Mouse (Mus musculus) urinary bladder, adult 2 months (tissue): ENCODE measurements around the gene Ntrk3. TPM values are rescaled to one million over a fixed set of nuclear protein-coding genes. Genes with fewer than 3 reads are reported as not detected.

ENCODE experiments used
- DNase-seq: peaks from one replicate; pipeline ENCODE4 v3.0.0; 2022; ENCODE audit warnings: low spot score
- polyA plus RNA-seq: library from polyadenylated mRNA; depleted of rRNA; stranded (reverse); fragments of >200 nt; gene quantifications from 2 replicates; pipeline ENCODE4 v1.2.3, GENCODE M21; 2012

Gene Ntrk3
- polyA plus RNA-seq, 1 experiment = 2.4 TPM

- no peak for DNase-seq
These were observed 158.2 kb downstream of the Ntrk3 start for GRCm38 (mm10) chr7:78579461-78580234.

GRCm38 (mm10) chr7:78578461-78579359 lies 159.1 kb downstream of the Ntrk3 start:
- no peak for DNase-seq

GRCm38 (mm10) chr7:78578111-78578460 lies 159.7 kb downstream of the Ntrk3 start:
- DNase-seq = no peak

GRCm38 (mm10) chr7:78577462-78578110 lies 160.2 kb downstream of the Ntrk3 start:
- no peak for DNase-seq

- DNase-seq = peak; percentile 37
These were observed 160.9 kb downstream of the Ntrk3 start for GRCm38 (mm10) chr7:78576706-78577461.

GRCm38 (mm10) chr7:78576169-78576568 lies 161.6 kb downstream of the Ntrk3 start:
- DNase-seq = no peak

- DNase-seq = no peak
These were observed 162.3 kb downstream of the Ntrk3 start for GRCm38 (mm10) chr7:78575556-78575955.

GRCm38 (mm10) chr7:78571196-78571595 lies 166.6 kb downstream of the Ntrk3 start:
- DNase-seq = no peak

GRCm38 (mm10) chr7:78569255-78569618 lies 168.6 kb downstream of the Ntrk3 start:
- DNase-seq = no peak

- DNase-seq = peak; percentile 43
These were observed 169.2 kb downstream of the Ntrk3 start for GRCm38 (mm10) chr7:78568411-78569254.

GRCm38 (mm10) chr7:78566617-78567016 lies 171.2 kb downstream of the Ntrk3 start:
- no peak for DNase-seq

- DNase-seq = no peak
These were observed 172.4 kb downstream of the Ntrk3 start for GRCm38 (mm10) chr7:78565386-78565785.

GRCm38 (mm10) chr7:78558503-78558902 lies 179.3 kb downstream of the Ntrk3 start:
- no peak for DNase-seq

GRCm38 (mm10) chr7:78555532-78555931 lies 182.3 kb downstream of the Ntrk3 start:
- DNase-seq = no peak

GRCm38 (mm10) chr7:78549461-78549860 lies 188.4 kb downstream of the Ntrk3 start:
- no peak for DNase-seq

- DNase-seq = no peak
These were observed 189.1 kb downstream of the Ntrk3 start for GRCm38 (mm10) chr7:78548721-78549120.

- DNase-seq = no peak
These were observed 191.3 kb downstream of the Ntrk3 start for GRCm38 (mm10) chr7:78546551-78546950.

GRCm38 (mm10) chr7:78542468-78542867 lies 195.3 kb downstream of the Ntrk3 start:
- no peak for DNase-seq

- DNase-seq = no peak
These were observed 207.5 kb downstream of the Ntrk3 start for GRCm38 (mm10) chr7:78530286-78530685.

GRCm38 (mm10) chr7:78528008-78528407 lies 209.8 kb downstream of the Ntrk3 start:
- DNase-seq = no peak

- no peak for DNase-seq
These were observed 210.2 kb downstream of the Ntrk3 start for GRCm38 (mm10) chr7:78527564-78527963.
